Mouse (Mus musculus): ENCODE data around the gene Rb1. TPM values are rescaled to one million over a fixed set of nuclear protein-coding genes. Genes with fewer than 3 reads are reported as not detected.

Rb1 gene
- polyA plus RNA-seq, 1 experiment from 2014 or later = 27.5 TPM

DNA sequence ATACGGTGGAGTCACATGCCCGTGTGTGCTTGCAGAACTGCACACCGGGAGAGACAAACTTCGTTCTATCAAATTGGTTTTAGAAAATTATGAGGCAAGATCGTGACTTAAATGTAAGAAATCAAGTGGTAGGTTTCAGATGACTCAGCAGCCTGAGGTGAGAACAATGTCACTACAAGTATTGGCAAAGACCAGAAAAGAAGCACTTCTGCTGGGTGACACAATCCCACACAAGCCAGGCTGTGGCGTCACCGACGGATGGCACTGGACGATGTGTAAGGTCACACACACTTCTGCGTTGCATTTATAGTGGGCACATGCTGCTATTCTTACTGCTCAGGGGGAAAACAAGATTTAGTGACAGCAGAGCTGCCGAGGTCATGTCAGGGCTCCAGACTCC lies 38.2 kb upstream of the Rb1 start:
- WGBS = 97% methylated on average over 11 of the region's 11 CpGs
- H3K36me3 ChIP-seq = peaks cover 96% of the 10 kb centered on the region
- no peak overlapping the region for H3K27ac ChIP-seq (replicated peaks)
- no peaks in the 10 kb centered on the region for H3K4me1 ChIP-seq (replicated peaks)
- no peak overlapping the region for H3K4me3 ChIP-seq
- H3K9me3 ChIP-seq = no peaks in the 10 kb centered on the region
- ATAC-seq (ENCODE audit: low FRiP score, low read depth) = no peak
- H3K4me2 ChIP-seq = no peak overlapping the region
- H3K9ac ChIP-seq = no peak overlapping the region
- H3K27me3 ChIP-seq = no peaks in the 10 kb centered on the region

GRCm38 (mm10) chr14:73354700-73355099 lies 29.1 kb upstream of the Rb1 start:
- H3K36me3 ChIP-seq = peaks cover 56% of the 10 kb centered on the region
- 93% methylated on average over 8 of the region's 8 CpGs for WGBS
- ATAC-seq (ENCODE audit: low FRiP score, low read depth) = no peak

DNA sequence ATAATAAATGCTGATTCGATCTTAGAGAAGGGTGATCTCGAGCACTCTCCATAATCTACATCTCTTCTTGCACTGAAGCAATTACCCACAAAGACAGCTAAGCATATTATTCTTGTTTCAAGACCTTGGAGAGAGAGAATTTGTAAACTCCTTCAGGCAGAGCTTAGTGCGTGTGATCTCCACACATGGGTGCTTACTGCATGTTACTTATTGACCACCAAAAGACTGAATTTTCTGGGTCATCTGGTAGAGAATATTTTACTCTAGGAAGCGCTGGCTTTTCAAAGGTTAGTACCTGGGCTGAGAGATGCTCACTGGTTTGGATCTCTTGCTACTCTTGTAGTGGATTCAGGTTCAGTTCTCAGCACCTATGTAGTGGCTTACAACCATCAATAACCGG lies 25.5 kb upstream of the Rb1 start:
- no peak overlapping the region for H3K4me2 ChIP-seq
- H3K9ac ChIP-seq = no peak overlapping the region
- no peak overlapping the region for H3K4me3 ChIP-seq
- H3K36me3 ChIP-seq = peaks cover 23% of the 10 kb centered on the region
- H3K9me3 ChIP-seq = no peaks in the 10 kb centered on the region
- WGBS = 94% methylated on average over 5 of the region's 5 CpGs
- no peak overlapping the region for H3K27ac ChIP-seq (replicated peaks)
- H3K4me1 ChIP-seq (replicated peaks) = no peaks in the 10 kb centered on the region
- no peak for ATAC-seq (ENCODE audit: low FRiP score, low read depth)
- no peaks in the 10 kb centered on the region for H3K27me3 ChIP-seq

More at GRCm38 (mm10) chr14:73354700-73355099, 29.1 kb upstream of the Rb1 start:
- Histone ChIP-seq H3K9me3 (no peaks in the 10 kb centered on the region), H3K4me2 (no peak overlapping the region), H3K27ac (replicated peaks) (no peak overlapping the region), H3K9ac (no peak overlapping the region), H3K4me3 (no peak overlapping the region), H3K4me1 (replicated peaks) (no peaks in the 10 kb centered on the region), H3K27me3 (no peaks in the 10 kb centered on the region)

DNA sequence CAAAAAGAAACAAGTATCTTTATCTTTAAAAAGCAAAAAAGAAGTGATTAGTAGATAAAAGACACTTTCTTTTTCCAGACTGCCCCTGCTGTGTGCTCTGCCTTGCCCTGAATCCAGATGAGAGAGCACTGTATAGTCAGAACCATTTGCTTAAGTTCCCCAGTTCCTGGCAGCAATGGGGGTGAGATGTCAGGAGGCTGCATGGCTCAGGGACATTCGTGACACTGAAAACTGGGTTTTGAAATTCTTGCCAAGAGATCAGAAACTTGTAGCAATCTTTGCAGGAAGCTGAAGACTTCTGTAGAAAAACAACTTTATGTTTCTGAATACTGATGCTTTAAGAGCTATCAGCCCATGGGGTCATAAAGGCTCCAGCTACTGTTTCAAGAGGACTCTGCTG lies 24.4 kb upstream of the Rb1 start:
- no peak for ATAC-seq (ENCODE audit: low FRiP score, low read depth)
- Histone ChIP-seq H3K27ac (replicated peaks) (no peak overlapping the region), H3K27me3 (no peaks in the 10 kb centered on the region), H3K9me3 (no peaks in the 10 kb centered on the region), H3K36me3 (0 out of 2 replicates have a peak, but pooled peaks cover 13% of the 10 kb centered on the region), H3K9ac (no peak overlapping the region), H3K4me3 (no peak overlapping the region), H3K4me1 (replicated peaks) (no peaks in the 10 kb centered on the region), H3K4me2 (no peak overlapping the region)
- WGBS = 45% methylated on average over 1 of the region's 1 CpGs

GRCm38 (mm10) chr14:73349061-73349670 lies 23.5 kb upstream of the Rb1 start:
- Histone ChIP-seq H3K4me1 (replicated peaks) (no peaks in the 10 kb centered on the region), H3K4me3 (no peak overlapping the region), H3K27me3 (no peaks in the 10 kb centered on the region), H3K9ac (no peak overlapping the region), H3K4me2 (no peak overlapping the region), H3K36me3 (0 out of 2 replicates have a peak, but pooled peaks cover 7% of the 10 kb centered on the region), H3K27ac (replicated peaks) (no peak overlapping the region), H3K9me3 (no peaks in the 10 kb centered on the region)
- no peak for ATAC-seq (ENCODE audit: low FRiP score, low read depth)
- 65% methylated on average over 7 of the region's 7 CpGs for WGBS

DNA sequence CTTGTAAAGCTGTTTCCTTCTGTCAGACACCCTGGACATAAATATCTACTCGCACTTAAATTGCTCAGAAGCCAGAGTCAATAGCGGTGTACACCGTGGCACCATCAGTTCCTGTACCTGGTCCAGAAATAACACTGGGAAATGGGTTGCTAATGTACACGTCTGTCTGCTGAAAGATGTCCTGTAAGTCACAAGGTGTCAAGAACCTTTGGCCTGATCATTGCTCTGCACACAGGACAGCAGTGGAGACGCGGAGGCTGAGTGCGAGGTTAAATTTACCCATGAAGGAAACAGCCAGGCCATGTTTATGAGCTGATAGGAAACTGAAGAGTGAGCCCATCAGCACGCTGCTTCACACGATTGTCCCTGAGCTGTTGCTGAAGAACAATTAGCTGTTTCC lies 21.7 kb upstream of the Rb1 start:
- Histone ChIP-seq H3K4me1 (replicated peaks) (no peaks in the 10 kb centered on the region), H3K27me3 (no peaks in the 10 kb centered on the region), H3K9me3 (no peaks in the 10 kb centered on the region), H3K4me3 (no peak overlapping the region), H3K27ac (replicated peaks) (no peak overlapping the region), H3K9ac (no peak overlapping the region), H3K36me3 (no peaks in the 10 kb centered on the region), H3K4me2 (no peak overlapping the region)
- WGBS = 90% methylated on average over 9 of the region's 9 CpGs
- no peak for ATAC-seq (ENCODE audit: low FRiP score, low read depth)

DNA sequence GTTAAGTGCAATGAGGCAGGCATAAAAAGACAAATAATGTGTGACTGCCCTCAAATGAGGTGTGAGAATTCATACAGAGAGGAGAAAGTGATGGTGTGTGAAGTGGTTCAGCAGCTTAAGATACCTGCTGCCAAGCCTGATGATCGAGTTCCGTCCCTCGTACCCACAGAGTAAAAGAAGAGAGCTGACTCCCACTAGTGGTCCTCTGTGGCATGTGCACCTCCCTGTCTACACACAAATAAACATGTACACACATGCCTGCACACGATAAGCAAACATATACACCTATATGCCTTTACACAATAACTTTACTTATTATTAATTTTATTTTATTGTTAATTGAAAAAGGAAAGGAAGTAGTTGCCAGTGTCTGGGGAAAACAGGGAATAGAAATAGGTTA lies 20.0 kb upstream of the Rb1 start:
- H3K9me3 ChIP-seq = no peaks in the 10 kb centered on the region
- no peak for ATAC-seq (ENCODE audit: low FRiP score, low read depth)
- H3K9ac ChIP-seq = no peak overlapping the region
- WGBS = 92% methylated on average over 4 of the region's 4 CpGs
- H3K27ac ChIP-seq (replicated peaks) = no peak overlapping the region
- no peaks in the 10 kb centered on the region for H3K4me1 ChIP-seq (replicated peaks)
- H3K4me3 ChIP-seq = no peak overlapping the region
- no peak overlapping the region for H3K4me2 ChIP-seq
- H3K27me3 ChIP-seq = no peaks in the 10 kb centered on the region
- no peaks in the 10 kb centered on the region for H3K36me3 ChIP-seq

GRCm38 (mm10) chr14:73340051-73340755 lies 14.6 kb upstream of the Rb1 start:
- Histone ChIP-seq H3K4me2 (no peak overlapping the region), H3K36me3 (no peaks in the 10 kb centered on the region), H3K27me3 (no peaks in the 10 kb centered on the region), H3K9ac (no peak overlapping the region), H3K4me3 (no peak overlapping the region), H3K9me3 (no peaks in the 10 kb centered on the region), H3K4me1 (replicated peaks) (no peaks in the 10 kb centered on the region), H3K27ac (replicated peaks) (no peak overlapping the region)
- no peak for ATAC-seq (ENCODE audit: low FRiP score, low read depth)
- 70% methylated on average over 6 of the region's 6 CpGs for WGBS

DNA sequence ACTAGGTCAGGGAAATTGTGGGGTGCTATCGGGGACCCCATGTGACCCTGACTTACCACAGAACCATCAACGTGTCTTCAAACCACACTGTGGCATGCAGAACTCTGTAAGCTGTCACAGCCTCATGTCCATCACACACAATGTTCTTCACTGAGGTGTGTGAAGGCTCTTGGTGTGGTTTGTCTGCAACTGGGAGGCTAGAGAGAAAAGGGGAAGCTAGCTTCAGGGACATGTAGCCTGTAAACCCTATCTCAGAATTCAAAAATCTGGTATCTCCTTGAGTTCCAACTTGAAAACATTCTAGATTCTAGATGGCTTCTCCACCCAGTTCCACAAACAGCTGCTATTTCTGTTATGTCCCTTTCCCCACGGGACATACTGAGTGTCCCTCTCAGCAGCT lies 14.0 kb upstream of the Rb1 start:
- no peak for ATAC-seq (ENCODE audit: low FRiP score, low read depth)
- H3K36me3 ChIP-seq = no peaks in the 10 kb centered on the region
- H3K27ac ChIP-seq (replicated peaks) = no peak overlapping the region
- H3K4me3 ChIP-seq = no peak overlapping the region
- H3K9me3 ChIP-seq = no peaks in the 10 kb centered on the region
- H3K4me2 ChIP-seq = no peak overlapping the region
- H3K9ac ChIP-seq = no peak overlapping the region
- WGBS = 77% methylated on average over 3 of the region's 3 CpGs
- H3K27me3 ChIP-seq = no peaks in the 10 kb centered on the region
- H3K4me1 ChIP-seq (replicated peaks) = no peaks in the 10 kb centered on the region

DNA sequence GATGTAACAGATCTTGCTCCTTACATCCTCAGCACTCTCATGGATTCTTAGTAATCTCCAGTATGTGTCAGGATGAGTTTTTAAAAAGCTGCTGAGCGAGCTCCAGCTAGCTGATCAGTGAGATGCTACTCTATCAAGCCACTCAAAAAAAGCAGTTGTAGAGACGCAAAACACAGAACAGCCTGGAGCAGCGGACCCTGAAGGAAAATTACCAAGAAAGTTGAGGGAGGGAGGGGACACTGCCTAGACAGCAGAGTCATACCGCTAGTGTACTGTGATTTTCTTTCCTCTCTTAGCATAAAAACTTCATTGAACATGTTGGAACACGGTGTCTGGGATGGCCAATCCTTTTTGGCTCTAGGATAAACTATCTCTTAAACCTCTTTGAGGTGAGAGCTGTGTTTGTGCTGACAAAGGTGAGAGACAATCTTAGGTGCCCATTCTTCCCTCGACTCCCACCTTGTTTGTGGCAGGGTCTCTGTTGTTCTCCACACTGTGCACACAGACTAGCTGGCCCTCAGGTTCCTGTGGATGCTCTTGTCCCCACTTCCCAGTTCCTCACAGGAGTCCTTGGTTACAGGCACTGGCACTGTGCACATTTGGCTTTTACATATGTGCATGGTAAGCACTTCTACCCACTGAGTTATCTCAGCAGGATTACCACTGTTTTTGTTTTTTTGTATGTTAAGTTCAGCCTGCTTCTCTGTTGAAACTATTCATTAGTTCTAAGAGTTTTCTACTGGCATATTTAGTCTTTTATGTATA lies 10.9 kb upstream of the Rb1 start:
- no peaks in the 10 kb centered on the region for H3K9me3 ChIP-seq
- WGBS = 78% methylated on average over 6 of the region's 6 CpGs
- no peaks in the 10 kb centered on the region for H3K36me3 ChIP-seq
- no peak overlapping the region for H3K4me2 ChIP-seq
- no peak overlapping the region for H3K27ac ChIP-seq (replicated peaks)
- ATAC-seq (ENCODE audit: low FRiP score, low read depth) = no peak
- H3K9ac ChIP-seq = no peak overlapping the region
- H3K4me1 ChIP-seq (replicated peaks) = no peaks in the 10 kb centered on the region
- H3K4me3 ChIP-seq = no peak overlapping the region
- no peaks in the 10 kb centered on the region for H3K27me3 ChIP-seq

DNA sequence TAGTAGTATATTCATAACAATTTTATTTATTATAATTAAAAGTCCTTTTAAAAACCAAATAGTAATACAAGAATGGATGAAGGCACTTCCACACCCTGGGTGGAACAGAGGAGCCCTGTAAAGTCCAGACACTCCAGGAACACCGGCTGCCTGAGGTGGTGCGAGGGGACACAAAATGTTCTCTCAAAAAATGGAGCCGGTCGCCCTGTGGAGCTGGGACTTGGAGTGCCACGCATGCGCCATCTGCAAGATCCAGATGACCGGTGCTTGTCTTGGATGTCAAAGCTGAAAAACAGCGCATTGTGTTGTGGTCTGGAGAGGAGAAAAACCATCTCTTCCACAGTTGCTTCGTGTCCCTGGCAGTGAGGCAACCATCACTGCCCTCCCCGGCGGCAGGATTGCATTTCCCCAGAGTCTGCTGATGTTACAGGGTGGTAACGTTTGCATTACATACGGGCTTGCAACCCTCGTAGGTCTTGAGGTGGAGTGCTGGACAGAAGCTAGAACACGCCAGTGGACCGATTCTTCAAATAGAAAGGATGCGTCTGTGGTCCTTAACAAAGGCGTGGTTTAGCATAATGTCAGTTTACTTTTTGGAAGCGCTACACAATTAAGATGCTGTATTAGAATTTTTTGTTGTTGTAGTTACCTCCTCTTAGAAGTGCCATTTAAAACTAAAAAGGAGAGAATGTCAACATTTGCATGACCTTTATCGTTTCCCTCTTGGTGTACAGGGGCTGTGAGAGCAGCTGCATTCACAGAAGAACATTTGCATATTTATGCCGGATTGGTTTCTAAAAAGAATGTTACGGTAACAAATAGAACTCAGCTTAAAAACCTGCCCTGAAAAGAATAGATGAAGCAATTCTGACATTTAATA lies 9.5 kb upstream of the Rb1 start:
- no peak overlapping the region for H3K9ac ChIP-seq
- no peak overlapping the region for H3K4me3 ChIP-seq
- H3K9me3 ChIP-seq = no peaks in the 10 kb centered on the region
- no peak overlapping the region for H3K27ac ChIP-seq (replicated peaks)
- H3K36me3 ChIP-seq = no peaks in the 10 kb centered on the region
- no peaks in the 10 kb centered on the region for H3K4me1 ChIP-seq (replicated peaks)
- no peaks in the 10 kb centered on the region for H3K27me3 ChIP-seq
- H3K4me2 ChIP-seq = no peak overlapping the region; the same call in 1 of the 2 replicates
- no peak for ATAC-seq (ENCODE audit: low FRiP score, low read depth)
- WGBS = 64% methylated on average over 22 of the region's 22 CpGs
